Mouse (Mus musculus): ENCODE results near the gene Tmem143.

DNA sequence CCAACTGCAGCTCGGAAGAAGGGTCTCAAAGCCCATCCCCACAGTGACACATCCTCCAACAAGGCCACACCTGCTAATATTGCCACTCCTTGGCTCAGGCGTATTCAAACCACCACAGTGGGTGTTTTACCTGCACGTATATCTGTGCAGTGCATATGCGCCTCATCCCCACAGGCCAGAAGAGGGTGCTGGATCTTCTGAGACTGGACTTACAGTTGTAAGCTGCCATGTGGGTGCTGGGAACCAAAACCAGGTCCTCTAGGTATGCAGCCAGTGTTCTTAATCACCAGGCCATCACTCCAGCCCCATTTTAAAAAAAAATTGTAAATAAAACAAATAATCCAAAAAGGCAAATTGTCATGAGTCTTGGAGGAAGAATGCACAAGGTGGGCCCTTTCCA is 16.2 kb upstream of the Tmem143 start:
- TF ChIP-seq EP300 (IDR thresholded peaks at IDR 0.05; ENCODE audit: low read depth) (no peak), CTCF (IDR thresholded peaks at IDR 0.05; ENCODE audit: low read depth) (no peak)

Data from liver, postnatal 0 days (tissue).